Mouse (Mus musculus) limb, embryonic 14.5 days (tissue): ENCODE measurements around the gene Sh3glb1. TPM values are rescaled to one million over a fixed set of nuclear protein-coding genes. Genes with fewer than 3 reads are reported as not detected.

Experiments used
- ATAC-seq: fragments of 200-750 bp; cut with Nextera tagmentation; 2 replicates; pipeline ENCODE4 v1.8.0; 2017; ENCODE audit warnings: low read depth, moderate number of reproducible peaks, moderate TSS enrichment; ENCODE audit not compliant: low FRiP score
- DNase-seq: peaks from one replicate; pipeline ENCODE4 v3.0.0-alpha.2; 2015; ENCODE audit warnings: low spot score
- H3K27ac ChIP-seq: fragments of 300-500 bp; sonication (generic); replicated peaks from 2 replicates; pipeline ENCODE4 v1.5.1; 2014; ENCODE audit warnings: low read depth, mild to moderate bottlenecking, low read length, moderate library complexity, mixed read lengths
- H3K27me3 ChIP-seq: fragments of 300-500 bp; sonication (generic); 2 replicates; pipeline ENCODE4 v1.6.1; 2014; ENCODE audit warnings: low read length, mixed read lengths; ENCODE audit not compliant: control insufficient read depth, insufficient read depth
- H3K36me3 ChIP-seq: fragments of 300-500 bp; sonication (generic); 2 replicates; pipeline ENCODE4 v1.6.1; 2014; ENCODE audit warnings: mild to moderate bottlenecking, low read length, moderate library complexity, mixed read lengths; ENCODE audit not compliant: control insufficient read depth, insufficient read depth
- H3K4me1 ChIP-seq: fragments of 300-500 bp; sonication (generic); 2 replicates; pipeline ENCODE4 v1.6.1; 2014; ENCODE audit warnings: antibody characterized with exemption, low read length, mixed read lengths; ENCODE audit not compliant: control insufficient read depth, insufficient read depth
- H3K4me2 ChIP-seq: fragments of 300-500 bp; sonication (generic); replicated peaks from 2 replicates; pipeline ENCODE4 v1.6.1; 2014; ENCODE audit warnings: low read depth, mild to moderate bottlenecking, low read length, moderate library complexity; ENCODE audit not compliant: severe bottlenecking
- H3K4me3 ChIP-seq: fragments of 300-500 bp; sonication (generic); replicated peaks from 2 replicates; pipeline ENCODE4 v1.5.1; 2014; ENCODE audit warnings: low read length
- H3K9ac ChIP-seq: fragments of 300-500 bp; sonication (generic); 2 replicates; pipeline ENCODE4 v1.6.1; 2014; ENCODE audit warnings: mild to moderate bottlenecking, low read depth, low read length, moderate library complexity; ENCODE audit not compliant: severe bottlenecking
- H3K9me3 ChIP-seq: fragments of 300-500 bp; sonication (generic); 2 replicates; pipeline ENCODE4 v1.6.1; 2016; ENCODE audit warnings: low read length; ENCODE audit not compliant: control insufficient read depth
- POLR2A ChIP-seq: fragments of 200-500 bp; IDR thresholded peaks from 2 replicates; pipeline ENCODE4 v1.8.0; 2012; ENCODE audit warnings: inconsistent platforms, mild to moderate bottlenecking, moderate library complexity, borderline replicate concordance; ENCODE audit not compliant: insufficient read depth, insufficient read length; ENCODE audit errors: extremely low read depth
- WGBS: fragments of 180-500 bp; shearing (Covaris S2); extraction: QIAGEN DNeasy Blood & Tissue Kit; methylation state at CpG from one replicate; pipeline ENCODE4 v1.1.7; 2014; 5-methylcytosine and 5-hydroxymethylcytosine counted together
- polyA plus RNA-seq, 2 experiments: library from polyadenylated mRNA; depleted of rRNA in 1 of 2; stranded (reverse) in 1 of 2; unstranded in 1 of 2; fragments of >200 nt; fragmentation: Nextera tagmentation in 1 of 2; extraction: Ambion mirVana in 1 of 2; gene quantifications; 2 replicates each; pipeline versions ENCODE4 v1.2.1 to v1.2.3; 2012 to 2014

The Sh3glb1 gene
- polyA plus RNA-seq, 2 experiments = 30.3 to 138 TPM

DNA sequence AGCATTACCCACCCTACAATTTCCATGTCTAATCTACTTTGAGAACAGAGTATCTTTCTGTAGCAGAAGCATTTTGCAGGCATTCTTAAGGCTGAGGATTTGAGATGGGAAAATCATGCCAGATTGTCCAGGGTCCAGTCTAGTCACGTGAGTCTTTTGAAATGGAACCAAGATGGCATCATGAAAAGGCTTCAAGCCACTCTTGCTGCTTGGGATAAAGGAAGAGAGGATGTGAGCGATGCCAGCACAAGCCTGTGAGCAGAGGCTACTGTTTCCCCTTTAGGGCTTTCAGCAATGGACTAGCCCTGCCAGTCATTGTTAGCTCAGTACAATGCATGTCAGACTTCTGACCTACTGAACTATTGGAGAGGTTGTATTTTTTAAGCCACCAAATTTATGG is 51.2 kb downstream of the Sh3glb1 start:
- no peak overlapping the region for H3K27ac ChIP-seq
- DNase-seq (no peak), ATAC-seq (no peak)
- H3K9me3 ChIP-seq = no peaks in the 10 kb centered on the region
- no peak overlapping the region for H3K4me2 ChIP-seq
- H3K27me3 ChIP-seq = no peaks in the 10 kb centered on the region
- no peak overlapping the region for H3K4me3 ChIP-seq
- no peaks in the 10 kb centered on the region for H3K36me3 ChIP-seq
- no peak for TF ChIP-seq POLR2A
- no peak overlapping the region for H3K9ac ChIP-seq
- H3K4me1 ChIP-seq = no peaks in the 10 kb centered on the region
- 79% methylated on average over 2 of the region's 2 CpGs for WGBS

DNA sequence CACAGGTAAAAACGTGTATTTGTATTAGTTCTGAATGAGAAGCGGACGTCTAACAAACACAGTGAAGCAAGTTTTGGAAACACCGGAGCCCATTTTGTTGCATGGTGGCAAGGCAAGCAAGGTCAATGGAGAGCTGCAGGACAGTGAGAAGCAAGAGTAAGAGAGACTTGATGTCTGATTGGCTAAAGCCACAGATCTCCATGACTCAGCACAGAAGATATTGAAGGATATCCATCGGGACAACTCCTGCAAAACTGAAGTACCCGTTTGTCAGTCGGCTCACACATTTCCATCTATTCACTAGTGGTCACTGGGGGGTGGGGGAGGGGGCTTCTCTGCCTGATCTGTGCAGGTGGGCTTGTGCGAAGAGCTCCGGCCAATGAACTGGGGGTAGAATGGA is 52.1 kb downstream of the Sh3glb1 start:
- Histone ChIP-seq H3K9ac (no peak overlapping the region), H3K4me2 (no peak overlapping the region), H3K4me3 (no peak overlapping the region), H3K27ac (no peak overlapping the region), H3K9me3 (no peaks in the 10 kb centered on the region), H3K4me1 (no peaks in the 10 kb centered on the region), H3K36me3 (no peaks in the 10 kb centered on the region), H3K27me3 (no peaks in the 10 kb centered on the region)
- DNase-seq (no peak), ATAC-seq (no peak)
- TF ChIP-seq POLR2A = no peak
- WGBS = 89% methylated on average over 9 of the region's 9 CpGs

DNA sequence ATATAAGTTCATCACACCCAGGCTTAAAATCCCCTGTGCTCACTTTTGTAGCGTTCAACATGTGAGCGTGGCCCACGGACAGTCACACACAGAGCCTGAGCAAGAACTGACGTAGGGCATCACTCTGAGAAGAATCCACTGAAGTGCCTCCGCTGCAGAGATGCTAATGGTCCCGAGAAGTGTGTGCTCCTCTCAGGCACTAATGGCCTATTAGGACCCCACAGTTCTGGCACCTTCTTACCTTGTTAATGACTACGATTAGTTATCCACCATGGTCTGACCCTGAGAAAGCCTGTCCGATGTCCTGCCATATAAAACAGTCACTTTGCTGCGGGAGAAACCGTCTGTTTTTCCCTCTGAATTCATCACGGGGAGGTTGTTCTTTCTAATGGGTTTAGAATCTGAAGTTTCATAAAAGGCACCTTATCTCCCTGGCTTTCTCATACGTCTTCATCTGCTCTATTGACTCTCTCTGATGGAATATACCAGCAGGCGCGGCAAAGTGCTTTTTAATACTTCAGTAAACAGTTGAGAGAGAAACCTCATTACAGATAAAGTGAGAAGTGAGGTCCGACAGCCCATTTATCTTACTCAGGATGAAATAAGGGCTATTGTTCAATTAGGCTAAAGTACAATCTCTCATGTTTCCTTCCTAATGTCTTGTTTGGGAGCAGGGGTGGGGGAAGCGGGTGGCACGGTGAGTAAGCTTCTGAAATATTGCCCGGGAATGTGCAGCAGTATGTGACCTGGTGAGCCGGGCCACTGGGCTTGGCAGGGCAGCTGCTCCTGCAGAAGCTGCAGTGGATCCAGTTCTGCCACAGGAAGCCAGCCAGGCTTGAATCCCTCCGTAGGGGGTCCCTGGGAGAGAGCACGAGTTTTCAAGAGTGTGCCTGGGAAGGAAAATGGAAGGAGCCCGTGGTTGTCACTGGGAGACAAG is 55.5 kb downstream of the Sh3glb1 start:
- DNase-seq (peak; percentile 29), ATAC-seq (peak; percentile 63; the same call in 1 of the 2 replicates)
- Histone ChIP-seq H3K9me3 (no peaks in the 10 kb centered on the region), H3K27ac (no peak overlapping the region), H3K9ac (no peak overlapping the region), H3K4me3 (no peak overlapping the region), H3K4me1 (no peaks in the 10 kb centered on the region), H3K4me2 (no peak overlapping the region), H3K36me3 (no peaks in the 10 kb centered on the region), H3K27me3 (no peaks in the 10 kb centered on the region)
- TF ChIP-seq POLR2A = no peak
- WGBS = 37% methylated on average over 22 of the region's 22 CpGs

DNA sequence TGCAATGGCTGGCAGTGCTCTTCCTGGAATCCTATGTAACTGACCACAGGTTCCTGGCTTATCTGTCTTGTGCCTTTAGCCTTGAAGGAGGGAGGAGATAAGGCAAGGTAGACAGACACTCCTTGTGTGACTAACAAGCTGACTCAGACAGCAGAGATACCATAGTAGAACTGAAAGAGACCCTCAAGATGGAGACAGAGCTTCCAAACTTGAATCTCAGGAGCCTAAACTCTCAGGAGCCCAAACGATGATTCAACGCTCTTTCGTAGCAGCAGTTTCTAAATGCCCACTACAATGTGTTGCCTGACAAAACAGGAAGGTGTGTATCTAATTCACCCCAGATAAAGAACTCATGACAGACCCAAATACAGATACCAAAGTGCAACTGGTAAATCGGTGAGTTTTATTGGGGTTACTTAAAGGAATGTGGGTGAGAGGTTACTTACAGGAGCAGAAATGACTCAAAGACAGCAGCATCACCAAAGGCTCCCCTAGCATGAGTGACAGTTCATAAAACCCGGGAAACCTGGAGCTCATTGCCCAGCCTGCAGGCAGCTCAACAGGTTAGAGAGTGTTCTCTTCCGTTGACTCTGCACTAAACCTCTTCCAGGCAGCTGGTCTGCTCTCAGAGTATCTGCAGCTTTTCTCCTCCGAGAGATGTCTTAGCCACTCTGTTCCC is 56.6 kb downstream of the Sh3glb1 start:
- Histone ChIP-seq H3K4me3 (no peak overlapping the region), H3K4me2 (no peak overlapping the region), H3K36me3 (no peaks in the 10 kb centered on the region), H3K27ac (no peak overlapping the region), H3K9me3 (no peaks in the 10 kb centered on the region), H3K4me1 (no peaks in the 10 kb centered on the region), H3K27me3 (no peaks in the 10 kb centered on the region), H3K9ac (no peak overlapping the region)
- WGBS = 88% methylated on average over 7 of the region's 7 CpGs
- ATAC-seq (no peak), DNase-seq (no peak)
- TF ChIP-seq POLR2A = no peak

DNA sequence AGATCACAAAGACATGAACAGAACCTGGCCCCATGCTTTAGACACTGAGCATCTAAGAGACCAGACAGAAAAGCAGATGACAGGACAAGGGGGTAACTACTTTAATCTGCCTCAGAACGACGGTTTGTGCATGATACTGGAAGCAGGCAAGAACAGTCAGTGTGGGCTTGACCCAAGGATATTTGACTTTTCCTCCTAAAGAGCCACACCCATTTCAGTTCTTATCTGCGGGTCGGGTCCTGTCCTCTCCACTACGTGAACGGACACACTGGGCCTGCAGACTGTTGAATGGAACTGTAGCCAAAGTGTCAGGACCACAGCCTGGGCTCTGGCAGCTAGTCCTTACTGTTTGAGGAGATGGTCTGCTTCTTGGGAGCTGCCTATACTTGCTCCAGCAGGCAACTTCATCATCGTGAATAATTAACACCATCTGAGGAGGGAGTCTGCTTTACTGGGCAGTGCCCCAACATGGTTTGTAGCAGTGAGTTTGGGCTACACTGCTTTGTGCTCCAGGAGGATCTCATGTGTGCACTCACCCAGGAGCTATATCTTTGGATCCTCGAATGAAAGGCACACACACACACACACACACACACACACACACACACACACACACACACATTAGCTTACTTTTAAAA is 57.8 kb downstream of the Sh3glb1 start:
- WGBS = 87% methylated on average over 8 of the region's 8 CpGs
- H3K9me3 ChIP-seq = no peaks in the 10 kb centered on the region
- no peaks in the 10 kb centered on the region for H3K4me1 ChIP-seq
- H3K9ac ChIP-seq = no peak overlapping the region
- no peak overlapping the region for H3K4me3 ChIP-seq
- no peak overlapping the region for H3K4me2 ChIP-seq
- no peaks in the 10 kb centered on the region for H3K36me3 ChIP-seq
- no peak for DNase-seq
- TF ChIP-seq POLR2A = no peak
- H3K27ac ChIP-seq = no peak overlapping the region
- H3K27me3 ChIP-seq = no peaks in the 10 kb centered on the region
- no peak for ATAC-seq
